In genomic region chr17:15737346-15737917, GRCm38 (mm10) we compare ENCODE assay signal across 26 mouse cellular contexts.
"Had no signal": no experiment of that assay in that cellular context is flagged by ENCODE, and none has a peak within 500 bp of the region (broad histone marks: within the 10 kb centered on the region; RNA-seq: fewer than 3 reads in every experiment).

No protein-coding gene starts in this region.

- H3K27me3 ChIP-seq: heart, embryonic 12.5 days; hindbrain, embryonic 12.5 days; intestine, embryonic 15.5 days; limb, embryonic 12.5 days; liver, embryonic 13.5 days had no signal

- H3K27ac ChIP-seq: gastrocnemius, adult 2 months; heart, embryonic 10.5 days; hindbrain, embryonic 10.5 days; hindbrain, embryonic 12.5 days; hindbrain, embryonic 14.5 days; intestine, embryonic 15.5 days; layer of hippocampus, adult 2 months; left cerebral cortex, adult 2 months; limb, embryonic 10.5 days; limb, embryonic 12.5 days; liver, embryonic 13.5 days had no signal

- H3K4me2 ChIP-seq: heart, embryonic 12.5 days; hindbrain, embryonic 12.5 days; hindbrain, embryonic 14.5 days; intestine, embryonic 15.5 days; limb, embryonic 12.5 days; liver, embryonic 11.5 days; liver, embryonic 13.5 days had no signal

- H3K9ac ChIP-seq: heart, embryonic 12.5 days; hindbrain, embryonic 12.5 days; hindbrain, embryonic 14.5 days; intestine, embryonic 15.5 days; limb, embryonic 12.5 days; liver, embryonic 13.5 days had no signal

- H3K9me3 ChIP-seq: heart, embryonic 10.5 days; heart, embryonic 12.5 days; hindbrain, embryonic 10.5 days; hindbrain, embryonic 12.5 days; intestine, embryonic 15.5 days; limb, embryonic 10.5 days; limb, embryonic 12.5 days; liver, embryonic 13.5 days had no signal

- H3K4me3 ChIP-seq: gastrocnemius, adult 2 months; heart, embryonic 10.5 days; heart, embryonic 12.5 days; hindbrain, embryonic 10.5 days; hindbrain, embryonic 12.5 days; intestine, embryonic 15.5 days; layer of hippocampus, adult 2 months; left cerebral cortex, adult 2 months; limb, embryonic 10.5 days; limb, embryonic 12.5 days; liver, embryonic 13.5 days had no signal

- DNase-seq: gastrocnemius, adult 2 months; gastrocnemius, postnatal 10 days; gastrocnemius, postnatal 25 days; heart, postnatal 10 days; heart, postnatal 4 days; kidney, adult 18-20 months; kidney, adult 8-10 months; kidney, postnatal 10 days; kidney, postnatal 25 days; kidney, postnatal 4 days; liver; liver, embryonic 13.5 days had no signal

- H3K4me1 ChIP-seq: heart, embryonic 10.5 days; heart, embryonic 12.5 days; hindbrain, embryonic 10.5 days; hindbrain, embryonic 12.5 days; intestine, embryonic 15.5 days; limb, embryonic 10.5 days; limb, embryonic 12.5 days; liver, embryonic 13.5 days had no signal

- ATAC-seq: hindbrain, embryonic 16.5 days; inflammation-experienced regulatory T-cells, adult 6 months; intestine, embryonic 15.5 days; intestine, postnatal 0 days had no signal
